Mouse (Mus musculus) ES-Bruce4 (cell line): ENCODE data around the gene Adarb2.

ENCODE experiments used
- CTCF ChIP-seq: IDR thresholded peaks from one replicate; pipeline ENCODE4 v1.8.1; 2011; ENCODE audit warnings: low read depth, low read length
- EP300 ChIP-seq: IDR thresholded peaks from 2 replicates; pipeline ENCODE4 v1.6.1; 2011; ENCODE audit warnings: low read depth, low read length; ENCODE audit not compliant: insufficient read depth
- POLR2A ChIP-seq: IDR thresholded peaks from one replicate; pipeline ENCODE4 v1.8.1; 2011; ENCODE audit warnings: low read length; ENCODE audit not compliant: insufficient read depth

GRCm38 (mm10) chr13:8737139-8737865, 534.6 kb downstream of the Adarb2 start:
- TF ChIP-seq CTCF (no peak), POLR2A (no peak), EP300 (no peak)
